Mouse (Mus musculus) lung, embryonic 16.5 days (tissue): ENCODE measurements around the gene Tbc1d16. TPM values are rescaled to one million over a fixed set of nuclear protein-coding genes. Genes with fewer than 3 reads are reported as not detected.

Source experiments
- ATAC-seq: fragments of 200-750 bp; cut with Nextera tagmentation; 2 replicates; pipeline ENCODE4 v1.8.0; 2017; ENCODE audit warnings: low read depth, mild to moderate bottlenecking, moderate library complexity
- H3K27ac ChIP-seq: fragments of 300-500 bp; sonication (generic); 2 replicates; pipeline ENCODE4 v1.5.1; 2014; ENCODE audit warnings: mild to moderate bottlenecking, control low read depth, low read length
- H3K27me3 ChIP-seq: fragments of 300-500 bp; sonication (generic); 2 replicates; pipeline ENCODE4 v1.6.1; 2014; ENCODE audit warnings: low read depth, low read length, mixed read lengths; ENCODE audit not compliant: control insufficient read depth, insufficient read depth
- H3K36me3 ChIP-seq: fragments of 300-500 bp; sonication (generic); 2 replicates; pipeline ENCODE4 v1.6.1; 2014; ENCODE audit warnings: low read length; ENCODE audit not compliant: control insufficient read depth, insufficient read depth
- H3K4me1 ChIP-seq: fragments of 300-500 bp; sonication (generic); replicated peaks from 2 replicates; pipeline ENCODE4 v1.6.1; 2014; ENCODE audit warnings: low read length, mixed read lengths; ENCODE audit not compliant: control insufficient read depth, insufficient read depth
- H3K4me2 ChIP-seq: fragments of 300-500 bp; sonication (generic); 2 replicates; pipeline ENCODE4 v1.6.1; 2014; ENCODE audit warnings: low read depth, low read length, control low read depth
- H3K4me3 ChIP-seq: fragments of 300-500 bp; sonication (generic); 2 replicates; pipeline ENCODE4 v1.5.1; 2014; ENCODE audit warnings: mild to moderate bottlenecking, low read length, control low read depth
- H3K9ac ChIP-seq: fragments of 300-500 bp; sonication (generic); 2 replicates; pipeline ENCODE4 v1.6.1; 2014; ENCODE audit warnings: low read length, control low read depth
- H3K9me3 ChIP-seq: fragments of 300-500 bp; sonication (generic); 2 replicates; pipeline ENCODE4 v1.6.1; 2016; ENCODE audit warnings: low read length; ENCODE audit not compliant: control insufficient read depth
- WGBS: fragments of 180-500 bp; shearing (Covaris S2); extraction: QIAGEN DNeasy Blood & Tissue Kit; methylation state at CpG from one replicate; pipeline ENCODE4 v1.1.7; 2014; 5-methylcytosine and 5-hydroxymethylcytosine counted together
- polyA plus RNA-seq: library from polyadenylated mRNA; unstranded; fragments of >200 nt; fragmentation: Nextera tagmentation; extraction: Ambion mirVana; gene quantifications from 2 replicates; pipeline ENCODE4 v1.2.1, GENCODE M21; 2015

Gene Tbc1d16
- polyA plus RNA-seq, 1 experiment from 2014 or later, result 19.4 TPM

DNA sequence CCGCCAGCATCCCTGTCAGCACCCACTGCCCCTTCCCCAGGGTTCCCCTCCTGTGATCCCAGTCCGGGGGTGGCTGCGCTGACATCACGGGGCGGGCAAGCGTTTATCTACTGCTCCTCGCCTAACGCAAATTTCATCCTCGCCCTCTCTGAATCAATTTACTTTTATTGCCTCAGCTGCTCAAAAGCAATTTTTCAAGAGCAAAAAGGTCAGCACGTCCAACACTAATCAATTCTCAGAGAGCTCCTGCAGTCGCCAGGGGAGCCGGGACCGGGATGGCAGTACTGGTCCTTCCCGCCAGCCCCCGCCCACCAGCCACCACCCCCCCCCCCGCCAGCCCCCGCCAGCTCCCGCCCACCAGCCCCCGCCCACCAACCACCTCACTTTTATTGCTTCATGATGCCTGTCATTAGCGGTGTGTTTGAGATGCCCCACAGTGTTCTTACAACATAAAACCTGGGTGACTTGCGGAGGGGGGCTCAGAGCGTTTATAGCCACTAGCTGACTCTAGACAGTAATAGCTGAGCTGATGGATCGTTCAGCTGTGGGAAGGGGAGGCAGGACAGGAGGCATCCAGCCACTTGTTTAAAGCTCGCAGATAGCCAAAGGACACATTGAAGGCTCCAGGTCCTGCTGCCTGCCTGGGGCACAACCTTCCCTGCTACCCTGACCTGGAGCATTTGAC lies 98.1 kb downstream of the Tbc1d16 start:
- Histone ChIP-seq H3K4me3 (no peak overlapping the region), H3K27ac (no peak overlapping the region), H3K36me3 (no peaks in the 10 kb centered on the region), H3K27me3 (no peaks in the 10 kb centered on the region; the same call in 1 of the 2 replicates), H3K4me1 (peaks cover 63% of the 10 kb centered on the region), H3K4me2 (no peak overlapping the region), H3K9me3 (peaks cover 5% of the 10 kb centered on the region; the same call in 1 of the 2 replicates), H3K9ac (no peak overlapping the region)
- 14% methylated on average over 20 of the region's 24 CpGs for WGBS
- ATAC-seq, result no peak

DNA sequence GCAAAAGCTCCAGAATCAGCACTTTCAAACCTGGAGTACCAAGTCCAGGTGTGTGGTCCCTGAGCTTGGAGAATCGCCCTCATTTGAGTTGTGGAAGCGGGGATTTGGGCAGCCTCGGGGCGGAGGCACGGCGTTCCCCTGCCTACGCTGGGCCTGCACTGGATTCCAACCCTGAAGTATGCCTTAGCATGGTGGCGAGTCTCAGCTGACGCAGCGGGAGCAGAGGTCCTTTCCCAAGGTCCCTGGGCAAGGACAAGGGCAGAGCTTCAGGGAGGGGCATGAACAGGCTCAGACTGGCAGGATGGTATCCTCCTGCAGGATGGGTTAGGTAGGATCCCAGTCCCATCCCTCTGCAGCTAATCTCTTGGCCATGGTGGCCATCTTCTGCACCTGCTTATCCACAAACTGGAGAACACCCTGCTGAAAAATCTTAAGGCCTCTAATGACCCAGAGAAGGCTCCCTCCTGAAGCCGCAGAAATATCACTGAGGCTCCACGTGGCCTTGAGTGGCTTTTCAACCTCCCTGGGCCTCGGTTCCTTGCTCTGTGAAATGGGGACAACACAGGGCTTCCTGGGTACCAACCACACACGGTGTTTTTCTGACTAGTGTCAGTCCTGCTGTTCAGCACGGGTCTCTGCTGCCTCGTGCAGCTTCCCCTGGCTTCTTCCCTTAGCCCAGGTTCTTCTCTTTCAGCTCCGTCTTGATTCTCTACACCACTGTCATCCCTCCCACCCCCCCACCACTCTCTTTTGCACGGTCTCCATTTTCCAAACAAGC lies 98.8 kb downstream of the Tbc1d16 start:
- Histone ChIP-seq H3K9ac (peak overlapping the region; percentile 8; the same call in 1 of the 2 replicates), H3K9me3 (peaks cover 5% of the 10 kb centered on the region; the same call in 1 of the 2 replicates), H3K27me3 (no peaks in the 10 kb centered on the region; the same call in 1 of the 2 replicates), H3K27ac (peak overlapping the region; percentile 12; the same call in 1 of the 2 replicates), H3K4me3 (no peak overlapping the region), H3K4me1 (peaks cover 58% of the 10 kb centered on the region), H3K36me3 (no peaks in the 10 kb centered on the region), H3K4me2 (no peak overlapping the region)
- 51% methylated on average over 18 of the region's 18 CpGs for WGBS
- ATAC-seq, result no peak

DNA sequence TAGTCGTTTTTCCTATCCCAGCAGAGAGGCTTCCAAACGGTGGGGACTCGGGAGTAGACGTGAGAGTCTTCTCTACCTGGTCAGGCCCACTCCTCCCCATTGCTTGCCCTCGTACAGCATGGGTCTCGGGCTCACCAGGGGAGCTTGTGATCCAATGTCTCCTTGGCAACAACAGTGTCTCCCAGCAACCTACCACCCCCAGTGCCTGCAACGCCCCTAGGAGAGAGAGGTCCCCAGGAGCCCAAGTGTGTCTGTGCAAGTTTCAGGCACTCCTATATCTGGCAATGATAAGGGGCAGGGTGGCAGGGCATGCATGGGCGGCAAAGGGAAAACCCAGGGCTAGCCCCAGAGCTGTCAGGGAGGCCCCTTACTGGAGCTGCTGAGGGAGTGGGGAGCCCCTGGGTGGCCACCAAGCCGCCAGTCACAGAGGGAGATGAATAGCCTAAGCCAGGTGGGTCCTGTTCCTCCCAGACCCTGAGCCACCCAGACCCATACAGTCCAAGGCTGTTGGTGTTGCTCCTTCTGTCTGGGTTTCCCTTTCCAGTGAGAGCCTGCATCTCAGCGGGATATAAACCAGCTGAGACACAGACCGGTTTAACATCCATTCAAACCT lies 99.5 kb downstream of the Tbc1d16 start:
- H3K27me3 ChIP-seq, result no peaks in the 10 kb centered on the region; the same call in 1 of the 2 replicates
- peaks cover 5% of the 10 kb centered on the region; the same call in 1 of the 2 replicates for H3K9me3 ChIP-seq
- H3K4me2 ChIP-seq, result no peak overlapping the region
- H3K36me3 ChIP-seq, result no peaks in the 10 kb centered on the region
- peak overlapping the region; percentile 8; the same call in 1 of the 2 replicates for H3K9ac ChIP-seq
- peaks cover 52% of the 10 kb centered on the region for H3K4me1 ChIP-seq
- peak overlapping the region; percentile 90 for H3K27ac ChIP-seq
- no peak overlapping the region for H3K4me3 ChIP-seq
- WGBS, result 45% methylated on average over 11 of the region's 11 CpGs
- no peak for ATAC-seq

DNA sequence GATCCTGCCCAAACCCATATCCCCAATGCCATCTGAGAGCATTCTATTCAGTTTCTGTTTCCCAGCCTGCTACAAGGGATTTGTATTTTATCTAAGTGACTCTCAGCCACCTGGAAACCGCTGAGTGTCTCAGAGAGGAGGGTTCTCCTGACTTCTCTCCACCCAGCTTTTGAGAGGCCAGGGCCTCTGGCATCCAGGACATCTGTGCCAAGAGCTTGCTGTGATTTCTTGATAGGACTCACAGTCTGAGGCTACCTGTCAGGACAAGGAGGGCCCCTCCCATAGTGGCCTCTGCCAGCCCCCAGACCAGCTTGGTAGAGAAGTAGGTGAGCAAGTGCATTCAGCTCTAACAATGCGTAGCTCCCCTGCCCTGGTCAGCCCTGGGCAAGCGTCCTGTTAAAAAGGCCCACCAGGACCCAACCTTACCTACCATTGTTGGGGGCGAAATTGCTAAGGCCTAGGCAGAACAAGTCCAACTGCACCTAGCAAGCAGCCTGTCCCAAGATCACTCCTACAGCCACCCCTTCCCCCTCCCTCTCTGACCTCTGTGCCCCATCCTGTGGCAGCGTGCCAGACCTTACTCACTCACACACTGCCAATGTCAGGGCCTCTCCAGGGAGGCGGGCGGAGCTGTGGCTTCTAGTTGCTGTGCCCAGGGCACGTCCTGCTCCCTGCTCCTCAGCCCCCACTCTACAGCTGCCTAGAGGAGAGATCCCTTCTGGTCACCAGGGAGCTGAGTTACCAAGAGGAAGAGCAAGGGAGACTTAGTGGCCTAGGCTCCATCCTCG lies 100.4 kb downstream of the Tbc1d16 start:
- ATAC-seq, result peak; percentile 69
- Histone ChIP-seq H3K36me3 (no peaks in the 10 kb centered on the region), H3K27ac (peak overlapping the region; percentile 90), H3K4me1 (peaks cover 47% of the 10 kb centered on the region), H3K9me3 (peaks cover 5% of the 10 kb centered on the region; the same call in 1 of the 2 replicates), H3K27me3 (no peaks in the 10 kb centered on the region; the same call in 1 of the 2 replicates), H3K9ac (peak overlapping the region; percentile 13), H3K4me3 (no peak overlapping the region), H3K4me2 (peak overlapping the region; percentile 2)
- WGBS, result 37% methylated on average over 9 of the region's 9 CpGs

DNA sequence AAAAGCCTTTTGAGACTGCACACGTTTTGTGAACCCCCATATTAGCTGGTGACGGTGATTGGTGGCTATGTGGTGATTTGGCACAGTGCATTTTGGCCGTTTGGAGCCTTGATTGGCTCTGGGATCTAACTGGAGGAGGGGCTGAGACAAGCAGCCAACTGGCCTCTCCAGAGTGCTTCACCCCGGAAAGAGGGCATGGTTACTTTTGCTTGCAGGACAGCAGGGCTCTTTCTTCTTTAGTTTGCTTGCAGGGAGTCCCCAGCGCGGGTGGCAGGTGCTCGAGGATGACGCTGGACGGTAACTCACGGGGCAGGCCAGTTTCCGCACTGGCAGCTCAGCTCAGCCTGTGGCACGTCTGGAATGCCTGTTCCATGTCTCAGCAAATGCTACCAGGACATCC lies 101.2 kb downstream of the Tbc1d16 start:
- Histone ChIP-seq H3K4me3 (no peak overlapping the region), H3K27me3 (no peaks in the 10 kb centered on the region; the same call in 1 of the 2 replicates), H3K4me1 (peaks cover 47% of the 10 kb centered on the region), H3K27ac (peak overlapping the region; percentile 90), H3K9me3 (peaks cover 5% of the 10 kb centered on the region; the same call in 1 of the 2 replicates), H3K9ac (no peak overlapping the region), H3K36me3 (no peaks in the 10 kb centered on the region), H3K4me2 (peak overlapping the region; percentile 2)
- 36% methylated on average over 12 of the region's 12 CpGs for WGBS
- no peak for ATAC-seq

DNA sequence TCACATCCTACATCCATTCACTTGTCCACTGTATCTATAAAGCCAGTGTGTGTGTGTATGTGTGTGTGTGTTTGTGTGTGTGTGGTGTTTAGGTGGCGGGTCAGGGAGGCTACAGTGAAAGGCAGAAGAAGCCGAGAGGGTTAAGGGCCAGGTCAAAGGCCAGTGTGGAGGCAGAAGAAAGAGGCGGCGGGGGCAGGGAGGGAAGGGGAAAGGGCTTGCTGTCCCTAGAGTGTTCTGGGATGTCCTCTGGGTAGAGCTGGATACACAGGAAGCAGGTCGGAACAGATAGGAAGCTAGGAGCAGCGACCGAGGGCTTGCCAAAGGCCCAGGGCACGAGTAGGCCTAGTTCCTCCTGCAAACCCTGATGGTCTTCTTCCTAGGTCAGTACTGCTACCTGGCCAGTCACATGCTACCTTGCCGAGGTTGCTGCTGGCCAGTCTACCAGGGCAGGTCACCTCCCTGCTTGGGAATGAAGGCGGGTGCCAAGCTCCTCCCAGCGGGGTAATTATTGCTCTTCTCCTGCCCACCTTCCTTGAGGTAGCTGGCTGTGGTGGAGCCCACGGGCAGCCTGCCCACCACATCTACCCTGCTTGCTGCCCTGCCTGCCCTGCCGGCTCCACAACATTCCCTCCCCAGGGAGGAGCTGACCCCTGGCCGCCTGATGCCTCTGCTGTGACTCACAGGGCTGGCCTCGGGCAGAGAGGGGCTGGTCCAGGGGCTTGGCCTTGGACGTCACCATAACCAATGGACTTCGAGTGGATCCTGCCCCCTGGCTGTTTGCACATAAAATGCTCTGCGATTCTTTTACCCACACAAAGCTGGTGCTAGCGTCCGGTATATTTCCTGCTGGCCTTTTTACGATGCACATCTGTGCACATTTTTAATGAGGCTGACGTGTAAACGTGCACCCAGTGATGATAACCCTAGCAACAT lies 102.1 kb downstream of the Tbc1d16 start:
- Histone ChIP-seq H3K4me1 (peaks cover 47% of the 10 kb centered on the region), H3K9me3 (peaks cover 5% of the 10 kb centered on the region; the same call in 1 of the 2 replicates), H3K36me3 (no peaks in the 10 kb centered on the region), H3K4me3 (no peak overlapping the region), H3K27ac (peak overlapping the region; percentile 90), H3K27me3 (no peaks in the 10 kb centered on the region; the same call in 1 of the 2 replicates), H3K9ac (peak overlapping the region; percentile 46; the same call in 1 of the 2 replicates), H3K4me2 (peak overlapping the region; percentile 26; the same call in 1 of the 2 replicates)
- 18% methylated on average over 23 of the region's 23 CpGs for WGBS
- peak; percentile 91 for ATAC-seq

DNA sequence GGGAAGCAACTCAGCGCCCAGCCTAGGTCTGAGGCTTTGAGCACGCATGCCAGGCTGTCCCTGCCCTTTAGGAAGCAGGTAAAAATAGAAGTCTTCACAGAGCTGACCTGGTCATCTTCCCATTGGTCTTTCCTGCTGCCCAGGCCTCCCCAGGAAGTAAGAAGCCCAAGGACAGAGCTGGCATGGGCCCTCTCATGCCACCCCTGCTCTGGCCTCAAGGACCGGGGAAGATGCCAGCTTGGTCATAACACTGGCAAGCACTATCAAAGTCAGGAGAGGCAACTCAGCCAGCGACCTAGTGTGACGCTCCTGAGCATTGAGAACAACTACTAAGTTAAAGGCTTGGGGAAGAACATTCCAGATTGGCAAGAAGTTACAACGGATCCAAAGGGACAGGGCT lies 103.8 kb downstream of the Tbc1d16 start:
- Histone ChIP-seq H3K27ac (no peak overlapping the region), H3K9me3 (no peaks in the 10 kb centered on the region), H3K9ac (no peak overlapping the region), H3K4me1 (peaks cover 39% of the 10 kb centered on the region), H3K36me3 (no peaks in the 10 kb centered on the region), H3K4me3 (no peak overlapping the region), H3K27me3 (no peaks in the 10 kb centered on the region; the same call in 1 of the 2 replicates), H3K4me2 (no peak overlapping the region)
- no peak for ATAC-seq
- 92% methylated on average over 6 of the region's 6 CpGs for WGBS
